Mouse (Mus musculus) embryonic facial prominence, embryonic 11.5 days (tissue): ENCODE measurements around the gene Ugt1a10. TPM values are rescaled to one million over a fixed set of nuclear protein-coding genes. Genes with fewer than 3 reads are reported as not detected.

ENCODE experiments used
- ATAC-seq: fragments of 200-750 bp; cut with Nextera tagmentation; replicated peaks from 2 replicates; pipeline ENCODE4 v1.8.0; 2017; ENCODE audit warnings: low read depth; ENCODE audit not compliant: insufficient number of reproducible peaks, low FRiP score, low TSS enrichment
- DNase-seq: peaks from one replicate; pipeline ENCODE4 v3.0.0-alpha.2; 2015; ENCODE audit warnings: low spot score
- H3K27ac ChIP-seq: fragments of 300-500 bp; sonication (generic); replicated peaks from 2 replicates; pipeline ENCODE4 v1.5.1; 2014; ENCODE audit warnings: mild to moderate bottlenecking, low read depth, low read length, control low read depth
- H3K27me3 ChIP-seq: fragments of 300-500 bp; sonication (generic); 2 replicates; pipeline ENCODE4 v1.6.1; 2014; ENCODE audit warnings: mild to moderate bottlenecking, low read length, moderate library complexity, mixed read lengths; ENCODE audit not compliant: control insufficient read depth, insufficient read depth
- H3K36me3 ChIP-seq: fragments of 300-500 bp; sonication (generic); replicated peaks from 2 replicates; pipeline ENCODE4 v1.6.1; 2014; ENCODE audit warnings: low read depth, mild to moderate bottlenecking, low read length, moderate library complexity, mixed read lengths; ENCODE audit not compliant: control insufficient read depth, insufficient read depth
- H3K4me1 ChIP-seq: fragments of 300-500 bp; sonication (generic); 2 replicates; pipeline ENCODE4 v1.6.1; 2014; ENCODE audit warnings: low read length, mixed read lengths; ENCODE audit not compliant: control insufficient read depth, insufficient read depth
- H3K4me2 ChIP-seq: fragments of 300-500 bp; sonication (generic); 2 replicates; pipeline ENCODE4 v1.6.1; 2014; ENCODE audit warnings: low read depth, mild to moderate bottlenecking, control low read depth, low read length, moderate library complexity
- H3K4me3 ChIP-seq: fragments of 300-500 bp; sonication (generic); 2 replicates; pipeline ENCODE4 v1.5.1; 2014; ENCODE audit warnings: low read depth, low read length, control low read depth
- H3K9ac ChIP-seq: fragments of 300-500 bp; sonication (generic); replicated peaks from 2 replicates; pipeline ENCODE4 v1.6.1; 2014; ENCODE audit warnings: mild to moderate bottlenecking, control low read depth, low read length
- H3K9me3 ChIP-seq: fragments of 300-500 bp; sonication (generic); replicated peaks from 2 replicates; pipeline ENCODE4 v1.6.1; 2016; ENCODE audit warnings: mild to moderate bottlenecking, low read length, inconsistent platforms, mixed read lengths; ENCODE audit not compliant: control insufficient read depth
- WGBS: fragments of 180-500 bp; shearing (Covaris S2); extraction: QIAGEN DNeasy Blood & Tissue Kit; methylation state at CpG from one replicate; pipeline ENCODE4 v1.1.7; 2014; 5-methylcytosine and 5-hydroxymethylcytosine counted together
- polyA plus RNA-seq: library from polyadenylated mRNA; unstranded; fragments of >200 nt; fragmentation: Nextera tagmentation; extraction: Ambion mirVana; gene quantifications from 2 replicates; pipeline ENCODE4 v1.2.1, GENCODE M21; 2014

Ugt1a10 gene
- polyA plus RNA-seq, 1 experiment from 2014 or later = not detected

- ATAC-seq (no peak), DNase-seq (no peak)
- H3K4me1 ChIP-seq = no peaks in the 10 kb centered on the region
- H3K27me3 ChIP-seq = no peaks in the 10 kb centered on the region
- no peak overlapping the region for H3K4me2 ChIP-seq
- H3K36me3 ChIP-seq = no peaks in the 10 kb centered on the region
- peaks cover 92% of the 10 kb centered on the region for H3K9me3 ChIP-seq
- no peak overlapping the region for H3K9ac ChIP-seq
- no peak overlapping the region for H3K4me3 ChIP-seq
- 69% methylated on average over 4 of the region's 4 CpGs for WGBS
- H3K27ac ChIP-seq = no peak overlapping the region
These were observed 193.5 kb downstream of the Ugt1a10 start for GRCm38 (mm10) chr1:88248658-88249057.

DNA sequence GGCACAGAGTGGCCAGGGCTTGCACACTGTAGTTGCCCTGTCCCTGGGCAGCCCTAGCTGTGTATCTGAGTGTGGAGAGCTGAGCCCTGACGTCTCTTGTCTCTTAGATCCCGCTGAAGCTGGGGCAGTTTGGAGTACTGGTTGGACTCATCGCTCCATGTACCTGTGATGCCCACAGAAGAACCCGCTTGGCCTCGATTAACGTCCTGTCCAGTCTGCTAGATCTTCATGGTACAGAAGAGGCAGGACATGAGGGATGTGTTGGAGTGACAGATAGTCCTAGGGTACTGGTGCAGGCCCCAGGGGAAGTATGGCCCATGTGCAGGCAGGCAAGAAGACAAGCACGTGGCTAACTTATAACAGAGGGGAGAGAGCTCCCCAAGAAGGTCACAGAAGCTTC is 194.4 kb downstream of the Ugt1a10 start:
- DNase-seq (no peak), ATAC-seq (no peak; the same call in 1 of the 2 replicates)
- Histone ChIP-seq H3K27me3 (no peaks in the 10 kb centered on the region), H3K4me2 (no peak overlapping the region), H3K4me3 (no peak overlapping the region), H3K36me3 (no peaks in the 10 kb centered on the region), H3K4me1 (no peaks in the 10 kb centered on the region), H3K27ac (no peak overlapping the region), H3K9ac (no peak overlapping the region), H3K9me3 (peaks cover 93% of the 10 kb centered on the region)
- WGBS = 80% methylated on average over 7 of the region's 7 CpGs

DNA sequence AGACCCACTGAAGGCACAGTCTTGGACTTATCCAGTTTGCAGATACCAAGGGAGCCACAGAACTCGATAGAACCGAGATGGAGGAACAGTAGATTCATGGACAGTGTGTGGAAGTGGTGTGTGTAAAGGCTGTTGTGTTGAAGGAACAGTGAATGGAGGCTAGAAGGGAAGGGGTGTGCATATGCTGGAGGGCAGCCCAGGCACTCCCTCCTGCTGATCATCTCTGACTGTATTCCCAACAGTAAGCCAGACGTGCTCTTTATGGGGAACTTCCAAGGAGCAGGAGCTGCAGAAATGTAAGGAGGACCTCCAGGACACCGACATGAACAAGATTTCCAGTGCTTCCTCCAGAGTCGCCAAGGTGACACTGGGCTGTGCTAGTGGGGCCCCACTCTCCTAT is 194.8 kb downstream of the Ugt1a10 start:
- H3K27ac ChIP-seq = no peak overlapping the region
- 84% methylated on average over 5 of the region's 5 CpGs for WGBS
- no peak for DNase-seq
- no peaks in the 10 kb centered on the region for H3K4me1 ChIP-seq
- H3K4me3 ChIP-seq = no peak overlapping the region
- H3K9me3 ChIP-seq = peaks cover 93% of the 10 kb centered on the region
- no peaks in the 10 kb centered on the region for H3K36me3 ChIP-seq
- no peak; the same call in 1 of the 2 replicates for ATAC-seq
- no peaks in the 10 kb centered on the region for H3K27me3 ChIP-seq
- H3K4me2 ChIP-seq = no peak overlapping the region
- no peak overlapping the region for H3K9ac ChIP-seq

DNA sequence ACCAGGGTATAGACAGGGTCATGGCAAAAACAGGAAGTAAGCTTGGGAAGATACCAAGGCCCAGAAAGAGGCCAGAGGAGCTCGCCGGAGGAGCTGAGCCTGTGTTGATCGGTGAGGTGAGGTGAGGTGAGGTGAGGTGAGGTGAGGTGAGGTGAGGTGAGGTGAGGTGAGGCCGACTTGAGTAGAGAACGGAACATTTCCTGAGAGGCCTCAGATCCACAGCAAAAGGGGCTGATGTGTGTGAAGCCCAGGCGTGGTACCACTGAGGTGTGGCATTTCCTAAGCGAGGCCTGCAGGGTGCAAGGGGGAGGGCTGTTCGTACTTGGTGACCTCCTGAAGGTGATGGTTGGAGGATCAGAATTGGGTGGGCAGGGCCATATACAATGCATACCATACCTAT is 197.9 kb downstream of the Ugt1a10 start:
- no peak overlapping the region for H3K27ac ChIP-seq
- 77% methylated on average over 8 of the region's 8 CpGs for WGBS
- H3K9ac ChIP-seq = no peak overlapping the region
- H3K4me1 ChIP-seq = no peaks in the 10 kb centered on the region
- peaks cover 90% of the 10 kb centered on the region for H3K9me3 ChIP-seq
- H3K36me3 ChIP-seq = no peaks in the 10 kb centered on the region
- DNase-seq (no peak), ATAC-seq (no peak)
- no peaks in the 10 kb centered on the region for H3K27me3 ChIP-seq
- H3K4me2 ChIP-seq = no peak overlapping the region
- H3K4me3 ChIP-seq = no peak overlapping the region

- Histone ChIP-seq H3K4me3 (no peak overlapping the region), H3K27me3 (no peaks in the 10 kb centered on the region), H3K9ac (no peak overlapping the region), H3K9me3 (peaks cover 90% of the 10 kb centered on the region), H3K36me3 (no peaks in the 10 kb centered on the region), H3K4me2 (no peak overlapping the region), H3K4me1 (no peaks in the 10 kb centered on the region), H3K27ac (no peak overlapping the region)
- no peak for ATAC-seq
- 68% methylated on average over 6 of the region's 6 CpGs for WGBS
- no peak for DNase-seq
These were observed 198.4 kb downstream of the Ugt1a10 start for GRCm38 (mm10) chr1:88253540-88253939.

DNA sequence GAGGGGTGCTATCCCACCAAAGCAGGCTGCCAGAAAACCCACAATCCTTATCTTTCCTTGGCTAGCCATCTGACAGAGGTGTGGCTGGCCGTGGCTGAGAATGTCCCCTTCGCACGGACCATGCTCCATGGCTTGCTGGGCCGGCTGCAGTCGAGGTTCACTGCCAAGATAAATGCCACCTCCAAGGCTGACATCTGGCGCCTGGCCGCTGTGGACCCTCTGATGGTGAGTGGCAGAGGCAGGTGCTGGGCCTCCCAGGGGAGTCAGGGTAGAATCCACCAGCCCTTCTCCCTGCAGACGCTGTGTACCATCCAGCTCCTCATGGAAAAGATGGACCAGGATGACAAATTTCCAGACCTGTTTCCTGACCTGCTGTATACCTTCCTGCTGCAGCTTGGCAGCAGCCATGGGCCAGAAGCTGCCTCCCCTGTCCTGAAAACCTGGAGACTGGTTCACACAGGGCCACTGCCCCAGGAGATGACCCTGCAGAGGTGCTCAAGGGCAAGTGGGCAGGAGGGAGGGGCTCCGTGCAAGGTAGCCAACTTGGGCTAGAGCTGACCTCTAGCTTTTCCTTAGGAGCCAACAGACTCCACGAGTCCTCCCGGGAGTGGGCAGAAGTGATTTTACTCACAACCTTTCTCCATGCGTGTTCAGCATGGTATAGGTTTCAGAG is 199.7 kb downstream of the Ugt1a10 start:
- no peak for ATAC-seq
- no peak overlapping the region for H3K4me3 ChIP-seq
- WGBS = 87% methylated on average over 12 of the region's 12 CpGs

DNA sequence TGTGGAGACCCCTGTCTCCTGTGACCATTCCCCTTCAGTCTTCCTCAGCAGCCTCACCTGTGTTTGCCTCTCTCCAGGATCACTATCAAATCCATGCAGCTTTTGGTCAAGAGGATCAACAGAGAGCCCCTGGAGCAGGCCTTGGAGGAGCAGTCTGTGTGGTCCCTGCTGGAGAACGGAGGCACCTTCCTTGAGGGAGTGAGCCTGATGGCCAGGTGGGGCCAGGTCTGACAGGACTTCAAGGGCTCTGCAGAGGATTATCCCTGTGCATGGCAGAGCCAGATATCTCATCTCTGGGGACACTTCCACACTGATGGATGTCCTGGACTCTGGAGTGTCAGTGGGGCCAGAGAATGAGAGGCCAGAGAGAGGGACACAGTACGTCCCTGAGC is 200.3 kb downstream of the Ugt1a10 start:
- Histone ChIP-seq H3K4me3 (no peak overlapping the region), H3K27me3 (no peaks in the 10 kb centered on the region), H3K4me2 (no peak overlapping the region), H3K36me3 (peaks cover 11% of the 10 kb centered on the region), H3K27ac (no peak overlapping the region), H3K9me3 (peaks cover 81% of the 10 kb centered on the region), H3K9ac (no peak overlapping the region), H3K4me1 (no peaks in the 10 kb centered on the region)
- 55% methylated on average over 2 of the region's 2 CpGs for WGBS
- no peak for DNase-seq
- no peak for ATAC-seq

More for the DNA sequence above, 199.7 kb downstream of the Ugt1a10 start:
- no peak for DNase-seq
- Histone ChIP-seq H3K36me3 (peaks cover 5% of the 10 kb centered on the region), H3K27ac (no peak overlapping the region), H3K27me3 (no peaks in the 10 kb centered on the region), H3K4me2 (no peak overlapping the region), H3K4me1 (no peaks in the 10 kb centered on the region), H3K9me3 (peaks cover 83% of the 10 kb centered on the region), H3K9ac (no peak overlapping the region)

- H3K4me1 ChIP-seq = no peaks in the 10 kb centered on the region
- no peak overlapping the region for H3K9ac ChIP-seq
- 80% methylated on average over 13 of the region's 13 CpGs for WGBS
- no peak overlapping the region for H3K4me3 ChIP-seq
- H3K4me2 ChIP-seq = no peak overlapping the region
- H3K27ac ChIP-seq = no peak overlapping the region
- H3K36me3 ChIP-seq = peaks cover 16% of the 10 kb centered on the region
- DNase-seq = no peak
- ATAC-seq = no peak
- H3K9me3 ChIP-seq = peaks cover 74% of the 10 kb centered on the region
- no peaks in the 10 kb centered on the region for H3K27me3 ChIP-seq
These were observed 201.0 kb downstream of the Ugt1a10 start for GRCm38 (mm10) chr1:88255989-88256754.
